Mouse (Mus musculus): ENCODE data around the gene Zfp433.
"Not testable (repeated sequence)": the region's sequence is repeated elsewhere in the genome, so short reads cannot be mapped to it uniquely, and the experiment has no call there.

Zfp433 gene

DNA sequence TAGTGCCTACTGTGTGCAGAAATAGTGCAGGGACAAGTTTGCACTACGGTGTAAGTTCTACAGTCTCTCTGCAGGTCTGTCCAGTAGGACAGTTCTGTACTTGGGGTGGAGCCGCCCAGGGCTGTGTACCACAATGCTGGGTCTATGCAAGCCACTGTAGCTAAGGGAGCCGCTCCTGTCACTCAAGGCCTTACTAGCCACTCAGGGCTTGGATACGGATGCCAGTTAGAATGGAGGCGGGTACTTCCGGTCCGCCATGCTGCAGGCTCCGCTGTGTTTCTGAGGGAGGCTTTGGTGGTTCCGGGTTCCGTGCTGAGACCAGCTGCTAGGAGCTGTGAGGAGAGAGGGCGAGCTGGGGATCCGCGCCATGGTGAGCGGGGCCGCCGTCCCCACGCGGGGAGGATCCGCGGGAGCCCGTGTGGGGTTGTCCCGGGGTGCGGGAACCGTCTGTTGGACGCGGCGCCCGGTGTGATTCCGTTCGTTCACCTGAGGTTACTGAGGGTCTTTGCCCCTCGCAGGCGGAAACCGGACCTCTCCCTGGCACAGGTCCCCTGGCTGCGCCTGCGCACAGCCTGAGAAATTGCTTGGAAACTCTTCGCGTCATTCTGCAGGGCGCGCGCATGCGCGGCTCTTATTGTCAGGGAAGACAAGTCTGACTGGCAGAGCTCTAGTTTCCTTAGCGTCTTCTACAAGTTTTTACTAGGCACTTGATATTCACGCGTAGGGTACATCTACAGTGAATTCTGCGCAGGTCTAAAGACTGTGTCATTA, at the start of gene Zfp433:
Gene Zfp433 (plus strand): TSS at position 295 of the 771 bp plus-strand sequence.
- not testable (repeated sequence) for DNase-seq (ENCODE audit: low spot score)

DNA sequence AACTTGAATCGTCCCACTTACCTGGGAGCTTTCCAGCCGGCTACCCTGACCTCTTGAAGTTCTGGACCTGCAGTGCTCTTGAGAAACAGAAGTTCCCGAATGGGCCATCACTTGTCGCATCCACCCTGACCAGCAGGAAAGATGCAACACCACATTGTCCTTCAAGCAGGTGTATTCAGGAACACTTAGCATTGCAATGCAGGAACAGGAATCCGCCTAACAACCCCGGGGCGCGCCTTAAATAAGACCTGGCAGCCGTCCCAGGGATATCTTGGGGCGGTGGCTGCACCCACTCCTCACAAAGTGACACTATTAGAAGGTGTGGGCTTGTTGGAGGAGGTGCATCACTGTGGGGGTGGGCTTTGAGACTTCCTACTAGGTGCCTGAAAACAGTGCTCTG, 49.4 kb upstream of the Zfp433 start:
- DNase-seq (ENCODE audit: low spot score): no peak

- DNase-seq (ENCODE audit: low spot score): no peak
Observed at GRCm38 (mm10) chr10:81656174-81656573, 48.5 kb upstream of the Zfp433 start.

GRCm38 (mm10) chr10:81687114-81687513, 17.5 kb upstream of the Zfp433 start:
- not testable (repeated sequence) for DNase-seq (ENCODE audit: low spot score)

- not testable (repeated sequence) for DNase-seq (ENCODE audit: low spot score)
Observed at GRCm38 (mm10) chr10:81770506-81771403, 66.1 kb downstream of the Zfp433 start, which contains the start of gene Gm3055. TSS of gene Gm3055 (minus strand) at chr10:81771161.

GRCm38 (mm10) chr10:81771404-81771777, 66.8 kb downstream of the Zfp433 start:
- not testable (repeated sequence) for DNase-seq (ENCODE audit: low spot score)

Measured in urinary bladder, postnatal 14 days (tissue).